Mouse (Mus musculus) mouse embryonic stem cell (cell line): Measurements from ENCODE around the gene Ube2s.
"Not testable (repeated sequence)": the region's sequence is repeated elsewhere in the genome, so short reads cannot be mapped to it uniquely, and the experiment has no call there.

Source experiments
- in situ Hi-C, 2 experiments: fragments of 300-500 bp; cut with MboI; formaldehyde crosslinking; loops; 1 replicate in 1 of 2; 3 replicates in 1 of 2; pipeline ENCODE4 v1.14.3; 2019 to 2020; ENCODE audit warnings: low sequenced_read_pairs in 2 of 2, low pct_unique_long_range_greater_than_20kb in 1 of 2, mixed read lengths in 1 of 2; ENCODE audit not compliant: unreplicated experiment in 1 of 2

Ube2s gene

DNA sequence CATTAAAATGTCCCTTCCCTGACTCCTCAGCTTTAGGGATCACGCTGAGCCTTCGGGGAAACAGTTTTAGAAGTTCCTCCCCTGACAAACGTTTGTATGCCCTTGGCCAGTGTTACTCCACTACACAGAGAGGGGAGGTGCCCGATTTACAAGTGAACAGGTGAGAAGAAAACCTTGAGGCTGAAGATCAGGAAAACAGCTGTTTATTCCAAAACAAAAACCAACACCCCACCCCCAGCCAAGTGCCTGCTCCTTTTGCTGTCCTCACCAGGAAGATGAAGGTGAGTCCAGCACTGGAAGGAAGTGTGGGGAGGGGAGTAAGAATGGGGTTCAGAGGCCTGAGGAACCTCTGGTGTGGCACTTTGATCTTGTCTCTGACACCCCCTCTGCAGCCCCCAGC, 13.0 kb upstream of the Ube2s start:
- in situ Hi-C loops: no loop called here

DNA sequence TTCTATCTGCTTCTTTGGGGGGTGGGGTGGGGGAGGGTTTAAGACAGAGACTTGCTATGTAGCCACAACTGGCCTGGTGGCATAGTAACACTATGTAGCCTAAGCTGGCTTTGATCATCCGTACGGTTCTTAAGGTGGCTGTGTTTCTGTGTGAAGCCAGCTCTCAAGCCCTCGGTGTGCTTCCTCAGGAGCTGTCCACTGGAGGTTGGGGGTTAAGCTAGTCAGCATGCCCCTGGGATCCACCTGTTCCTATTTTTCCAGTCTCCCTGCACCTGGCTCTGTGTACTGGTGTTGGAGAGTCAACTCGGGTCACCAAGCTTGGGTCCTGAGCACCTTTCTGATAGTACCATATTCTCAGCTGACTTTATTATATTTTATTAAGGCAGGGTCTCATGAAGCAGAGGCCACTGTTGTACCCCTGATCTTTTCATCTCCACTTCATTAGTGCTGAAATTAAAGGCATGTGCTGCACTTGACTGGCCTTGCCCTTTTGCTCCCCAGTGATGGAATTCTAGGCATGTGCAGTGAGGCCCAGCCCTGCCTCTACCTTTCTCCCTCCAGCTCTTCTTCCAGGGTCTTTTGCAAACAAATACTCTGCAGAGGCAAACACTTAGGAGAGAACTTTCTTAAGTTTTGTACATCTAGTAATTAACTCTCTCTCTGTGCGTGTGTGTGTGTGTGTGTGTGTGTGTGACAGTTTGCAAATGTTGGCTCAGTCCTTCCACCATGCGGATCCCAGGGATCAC, 9.9 kb upstream of the Ube2s start:
- in situ Hi-C loops: no loop called here

DNA sequence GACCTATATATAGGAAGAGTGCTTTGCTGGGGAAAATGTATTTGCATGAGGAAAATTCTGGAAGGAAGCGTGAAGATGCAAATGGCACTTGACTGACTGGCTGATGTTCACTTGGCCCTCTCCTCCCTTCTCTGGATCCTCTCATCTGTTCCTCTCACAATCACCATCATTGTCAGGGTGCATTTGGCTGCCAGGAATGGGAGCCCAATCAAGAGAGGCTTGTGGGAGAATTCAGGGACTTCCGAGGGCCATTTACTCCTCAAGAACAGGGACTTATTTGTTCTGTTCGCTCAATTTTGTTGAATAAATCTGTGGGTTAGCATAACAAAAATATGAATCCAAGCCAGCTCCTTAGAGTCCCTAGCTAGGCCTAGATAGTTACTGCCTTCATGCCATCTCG, 9.3 kb upstream of the Ube2s start:
- in situ Hi-C loops: no loop called here

GRCm38 (mm10) chr7:4820925-4821324, 8.5 kb upstream of the Ube2s start:
- in situ Hi-C loops: not testable (repeated sequence)

DNA sequence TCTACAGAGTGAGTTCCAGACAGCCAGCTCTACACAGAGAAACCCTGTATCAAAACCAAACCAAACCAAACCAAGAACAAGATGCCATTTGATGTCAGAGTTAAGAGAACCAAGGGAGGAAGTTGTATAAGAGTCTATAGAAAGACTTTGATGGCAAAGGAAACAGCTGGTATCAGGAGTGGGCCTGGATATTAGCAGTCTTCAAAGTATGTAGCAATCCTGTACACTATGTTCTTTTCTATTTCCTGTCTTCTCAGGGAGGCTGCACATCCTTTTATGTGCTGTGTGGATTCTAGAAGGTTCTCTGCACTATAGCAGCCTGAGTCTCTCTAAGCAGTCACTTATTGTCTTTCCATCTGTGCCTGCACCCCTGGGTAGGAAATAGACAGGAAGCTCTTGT, 4.2 kb upstream of the Ube2s start:
- in situ Hi-C loops: no loop called here

DNA sequence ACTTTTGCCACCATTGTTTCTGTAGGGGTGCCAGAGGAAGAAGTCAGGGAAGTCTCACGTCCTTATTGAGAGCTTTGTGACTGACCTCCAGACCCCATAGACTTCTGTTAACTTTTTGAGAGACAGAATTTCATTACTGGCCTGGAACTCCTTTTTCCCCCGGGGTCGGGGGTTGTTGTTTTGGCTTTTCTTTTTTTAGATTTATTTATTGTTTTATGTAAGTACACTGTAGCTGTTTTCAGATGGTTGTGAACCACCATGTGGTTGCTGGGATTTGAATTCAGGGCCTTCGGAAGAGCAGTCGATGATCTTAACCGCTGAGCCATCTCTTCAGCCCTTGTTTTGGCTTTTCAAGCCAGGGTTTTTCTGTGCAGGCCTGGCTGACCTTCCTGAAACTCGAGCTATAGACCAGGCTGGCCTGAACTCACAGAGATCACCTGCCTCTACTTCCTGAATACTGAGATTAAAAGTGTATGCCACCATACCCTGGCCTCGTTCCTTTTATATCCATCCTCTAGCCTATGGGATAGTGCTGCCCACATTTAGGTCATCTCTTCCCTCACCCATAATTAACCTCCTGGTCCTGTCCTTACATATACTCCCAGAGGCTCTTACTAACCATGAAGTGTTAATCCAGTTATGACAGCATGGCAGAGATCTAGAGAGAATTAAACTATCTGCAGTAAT, 858 bp upstream of the Ube2s start:
- in situ Hi-C loops: no loop called here

GRCm38 (mm10) chr7:4811842-4812302, 518 bp downstream of the Ube2s start:
- in situ Hi-C loops: no loop called here

DNA sequence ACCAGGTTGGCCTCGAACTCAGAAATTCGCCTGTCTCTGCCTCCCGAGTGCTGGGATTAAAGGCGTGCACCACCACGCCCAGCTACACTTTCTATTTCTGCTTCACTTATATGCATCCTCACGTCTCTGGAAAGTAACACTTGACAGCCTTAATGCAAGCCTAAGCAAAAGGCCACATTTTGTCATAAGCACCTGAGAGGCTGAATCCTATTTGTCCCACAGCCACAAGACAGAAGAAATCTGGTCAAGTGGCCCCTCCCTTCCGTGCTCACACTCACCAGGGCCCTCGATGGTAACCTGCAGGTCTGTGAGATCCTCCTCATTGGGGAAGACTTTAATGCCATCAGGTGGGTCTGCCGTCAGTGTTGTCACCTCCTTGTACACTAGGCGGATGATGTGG, 1.3 kb downstream of the Ube2s start:
- in situ Hi-C loops: not testable (repeated sequence)

GRCm38 (mm10) chr7:4806716-4807115, 5.7 kb downstream of the Ube2s start:
- in situ Hi-C loops: no loop called here

DNA sequence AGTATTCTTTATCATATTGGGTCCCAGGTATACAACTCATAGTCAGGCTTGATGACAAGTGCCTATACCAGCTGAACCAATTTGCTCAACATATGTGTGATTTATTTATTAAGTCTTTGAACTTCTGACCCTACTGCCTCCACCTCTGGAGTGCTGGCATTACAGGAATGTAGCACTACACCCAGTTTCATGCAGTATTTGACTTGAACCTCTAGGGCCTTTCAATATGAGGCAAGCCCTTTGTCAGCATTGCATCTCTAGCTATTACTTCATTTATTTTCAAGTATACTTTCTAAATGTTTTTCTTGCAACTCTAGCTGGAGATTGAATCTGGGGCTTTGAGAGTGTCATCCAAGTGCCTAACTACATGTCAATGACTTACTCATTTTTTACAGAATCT, 10.1 kb downstream of the Ube2s start:
- in situ Hi-C loops: no loop called here

DNA sequence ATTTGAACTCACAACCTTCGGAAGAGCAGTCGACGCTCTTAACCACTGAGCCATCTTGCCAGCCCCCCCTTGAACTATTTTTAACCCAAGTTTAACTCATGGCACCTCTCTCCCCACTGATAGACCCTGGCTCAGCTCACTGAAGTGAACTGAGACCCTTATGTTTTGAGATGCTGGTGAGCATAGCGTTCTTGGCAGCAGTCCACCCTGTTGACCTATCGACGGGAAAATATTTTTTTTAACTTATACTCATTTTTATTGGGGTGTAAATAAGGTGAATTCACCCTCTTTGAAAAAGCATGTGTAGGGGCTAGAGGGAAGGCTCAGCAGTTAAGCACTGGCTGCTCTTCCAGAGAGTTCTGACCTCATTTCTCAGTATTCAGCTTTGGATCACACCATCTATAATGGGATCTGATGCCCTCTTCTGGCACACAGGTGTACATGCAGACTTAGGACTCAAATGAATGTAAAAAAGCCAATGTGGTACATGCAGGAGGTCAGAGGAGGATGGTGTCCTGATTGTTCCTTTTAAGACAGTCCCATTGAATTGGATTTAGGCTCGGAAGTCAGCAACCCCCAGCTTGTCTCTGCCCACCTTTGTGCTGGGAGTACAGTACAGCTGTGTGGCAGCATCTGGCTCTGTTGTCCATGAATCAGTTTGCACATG, 16.5 kb downstream of the Ube2s start:
- in situ Hi-C loops: no loop called here

DNA sequence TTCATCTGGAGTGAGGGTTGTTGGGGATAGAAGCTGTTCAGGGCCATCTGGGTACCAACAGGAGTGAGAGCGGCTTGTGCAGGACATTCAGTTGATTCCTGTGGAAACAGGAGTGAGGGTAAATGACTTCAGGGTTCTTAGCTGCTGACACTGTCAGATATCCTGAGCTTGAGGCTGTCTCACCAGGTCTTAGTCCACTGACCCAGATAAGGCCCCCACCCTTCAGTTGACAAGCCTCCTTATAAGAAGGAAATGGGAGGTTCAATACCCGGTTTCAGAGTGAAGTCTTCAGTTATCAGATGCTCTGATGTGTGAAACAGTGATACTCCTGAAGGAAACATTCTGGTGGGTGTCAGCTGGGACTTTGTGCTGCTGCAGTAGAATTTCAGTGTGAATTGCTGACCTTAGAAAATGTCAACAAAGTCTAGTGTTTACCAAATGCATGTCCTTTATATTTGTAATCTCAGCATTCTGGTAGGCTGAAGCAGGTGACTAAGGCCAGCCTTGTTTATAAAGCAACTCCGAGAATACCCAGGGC, 17.7 kb downstream of the Ube2s start:
- in situ Hi-C loops: no loop called here

DNA sequence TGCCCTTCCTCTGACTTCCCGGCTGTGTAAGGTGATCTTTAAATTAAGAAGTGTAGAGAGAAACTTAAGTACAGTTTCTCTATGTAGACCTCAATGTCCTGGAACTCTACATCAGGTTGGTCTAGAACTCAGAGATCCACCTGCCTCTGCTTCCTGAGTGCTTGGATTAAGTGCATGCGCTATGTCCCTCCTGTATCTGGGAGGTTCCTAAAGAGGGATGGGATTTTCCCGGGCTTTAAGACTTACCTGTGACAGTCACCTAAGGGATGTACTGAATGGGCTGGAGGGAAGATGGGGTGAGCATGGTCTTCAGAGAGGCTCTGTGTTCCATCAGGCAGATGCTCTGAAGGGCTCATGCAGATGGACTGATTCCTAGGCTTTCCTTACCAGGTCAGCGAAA, 18.7 kb downstream of the Ube2s start:
- in situ Hi-C loops: no loop called here

GRCm38 (mm10) chr7:4793248-4793647, 19.1 kb downstream of the Ube2s start:
- in situ Hi-C loops: not testable (repeated sequence)

GRCm38 (mm10) chr7:4792278-4793212, 19.8 kb downstream of the Ube2s start, which contains the start of gene Rpl28:
TSS of gene Rpl28 (plus strand) at chr7:4792874.
- in situ Hi-C loops: no loop called here

DNA sequence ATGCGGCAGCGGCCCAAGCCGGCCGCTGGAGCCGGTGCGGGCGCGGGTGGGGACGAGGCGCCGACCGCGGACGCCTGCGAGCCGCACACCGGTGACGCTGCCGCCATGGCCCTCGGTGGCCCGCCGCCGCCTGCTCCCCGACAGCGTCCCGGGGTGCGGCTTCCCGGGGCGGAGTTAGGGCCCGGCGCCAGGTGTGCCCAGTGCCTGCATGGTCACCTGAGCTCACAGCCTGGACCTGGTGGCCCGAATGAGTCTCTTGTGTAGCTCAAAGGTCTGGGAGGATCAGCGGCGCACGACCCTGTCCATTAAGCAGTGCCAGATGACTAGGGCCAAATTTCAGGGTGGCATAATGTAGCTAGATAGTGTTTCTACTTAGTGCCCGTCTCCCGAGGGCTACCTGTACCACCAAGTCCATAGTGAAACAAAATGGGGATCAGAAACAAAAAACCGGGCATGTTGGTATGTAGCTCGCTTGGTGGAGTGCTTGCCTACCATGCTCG, 22.9 kb downstream of the Ube2s start, which contains the start of gene Tmem238:
Gene Tmem238 (minus strand): TSS at position 221 of the 500 bp plus-strand sequence.
- in situ Hi-C loops: no loop called here

DNA sequence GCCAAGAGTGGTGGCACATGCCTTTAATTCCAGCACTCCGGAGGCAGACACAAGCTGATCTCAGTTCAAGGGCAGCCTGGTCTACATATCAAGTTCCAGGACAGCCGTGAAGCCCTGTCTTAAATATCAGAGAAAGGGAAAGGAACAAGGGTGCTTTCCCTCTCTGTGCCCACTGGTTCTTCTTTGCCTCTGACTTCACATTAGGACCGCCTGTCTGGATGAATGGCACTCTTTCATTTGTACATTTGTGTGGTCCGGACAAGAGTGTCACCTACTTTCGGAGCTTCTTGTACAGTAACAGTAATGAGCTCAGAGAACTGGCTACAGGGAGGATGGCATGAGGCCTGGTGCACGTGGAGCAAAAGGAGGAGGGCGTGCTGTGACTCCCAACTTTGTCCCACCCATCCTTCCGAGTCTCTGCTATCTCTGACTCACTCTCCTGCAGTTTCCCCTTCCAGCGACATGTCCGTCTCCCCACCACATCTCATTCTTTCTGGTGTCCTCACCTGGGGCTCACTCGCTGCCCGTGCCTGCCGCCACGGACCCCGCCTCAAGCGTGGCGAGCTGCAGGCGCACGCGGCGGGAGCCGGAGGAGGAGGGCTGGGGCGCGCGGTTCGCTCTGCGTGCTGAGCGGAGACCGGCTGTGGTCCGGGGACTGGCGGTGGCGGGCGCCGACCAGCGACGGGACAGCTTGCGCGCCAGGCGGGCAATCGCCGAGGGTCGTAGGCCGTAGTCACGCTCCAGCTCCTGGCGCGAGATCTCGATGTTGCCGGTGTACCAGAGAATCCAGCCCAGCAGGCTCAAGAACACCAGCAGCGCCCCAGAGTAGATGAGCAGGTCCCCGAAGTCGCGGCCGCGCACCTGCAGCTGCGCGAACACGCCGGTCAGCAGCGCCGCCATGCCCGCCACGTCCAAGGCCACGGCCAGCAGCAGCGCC, 23.6 kb downstream of the Ube2s start:
- in situ Hi-C loops: no loop called here
